Mouse (Mus musculus) spleen, adult 2 months (tissue): ENCODE measurements around the gene Ikzf1.

Experiments used
- CTCF ChIP-seq: fragments of 200-500 bp; IDR thresholded peaks from 2 replicates; pipeline ENCODE4 v1.5.1; 2011; ENCODE audit warnings: mild to moderate bottlenecking, inconsistent platforms; ENCODE audit not compliant: insufficient read depth, insufficient read length, insufficient replicate concordance; ENCODE audit errors: extremely low read depth
- POLR2A ChIP-seq: fragments of 200-500 bp; IDR thresholded peaks from 2 replicates; pipeline ENCODE4 v1.6.1; 2011; ENCODE audit warnings: low read depth, low read length, inconsistent platforms

GRCm38 (mm10) chr11:11690059-11690844 is 5.4 kb downstream of the Ikzf1 start:
- TF ChIP-seq CTCF, result no peak
- no peak; the same call in 1 of the 2 replicates for TF ChIP-seq POLR2A
